Mouse (Mus musculus): ENCODE data around the gene Slc26a9.
"Not testable (repeated sequence)": the region's sequence is repeated elsewhere in the genome, so short reads cannot be mapped to it uniquely, and the experiment has no call there.

The Slc26a9 gene

GRCm38 (mm10) chr1:131765357-131766001, 21.7 kb downstream of the Slc26a9 start:
- DNase-seq (ENCODE audit: low read depth in 1 of 2, low spot score in 2 of 2), result peak in 1 of 2 experiments; percentile 75

GRCm38 (mm10) chr1:131769296-131769695, 25.5 kb downstream of the Slc26a9 start:
- DNase-seq (ENCODE audit: low read depth in 1 of 2, low spot score in 2 of 2), result no peak

GRCm38 (mm10) chr1:131770656-131771055, 26.8 kb downstream of the Slc26a9 start:
- DNase-seq (ENCODE audit: low read depth in 1 of 2, low spot score in 2 of 2), result no peak

DNA sequence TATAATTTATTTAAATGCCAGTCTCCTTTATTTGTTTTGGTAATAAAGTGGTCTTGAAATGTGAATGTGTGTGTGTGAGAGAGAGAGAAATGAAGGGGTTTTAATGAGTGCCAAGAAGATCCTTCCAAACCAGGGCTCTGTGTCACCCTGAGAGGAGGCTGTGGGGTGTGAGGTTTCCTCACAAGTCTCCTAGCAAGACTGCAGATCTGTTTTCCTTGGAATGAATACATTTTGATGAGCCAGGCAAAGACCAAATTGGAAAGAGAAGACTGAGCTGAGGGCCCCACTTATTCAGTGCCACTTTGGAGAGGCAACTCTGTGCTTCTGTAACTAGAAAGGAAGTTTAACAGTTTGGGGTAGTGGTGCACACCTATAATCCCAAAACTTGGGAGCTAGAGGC, 27.6 kb downstream of the Slc26a9 start:
- no peak for DNase-seq (ENCODE audit: low read depth in 1 of 2, low spot score in 2 of 2)

DNA sequence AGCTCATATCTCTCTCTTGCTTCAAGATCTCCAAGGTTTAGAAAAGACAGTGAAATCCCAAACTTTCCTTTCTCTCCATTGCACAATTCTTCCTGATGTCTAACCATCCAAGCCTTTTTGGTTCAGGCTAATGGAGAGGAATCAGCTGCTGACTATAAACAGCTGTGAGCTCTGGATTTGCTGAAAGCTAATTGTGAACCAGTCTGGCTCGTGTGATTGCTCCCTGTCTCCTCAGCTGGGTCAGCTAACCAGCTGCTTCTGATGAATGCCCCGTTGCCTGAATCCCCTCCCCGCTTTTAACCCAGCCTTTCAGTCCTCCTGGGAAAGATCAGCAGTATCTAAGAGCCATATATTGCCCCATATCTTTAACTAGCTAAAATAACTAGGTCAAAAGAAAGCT, 50.8 kb downstream of the Slc26a9 start:
- DNase-seq (ENCODE audit: low read depth in 1 of 2, low spot score in 2 of 2), result no peak

- no peak for DNase-seq (ENCODE audit: low read depth in 1 of 2, low spot score in 2 of 2)
These were observed 51.3 kb downstream of the Slc26a9 start for GRCm38 (mm10) chr1:131795171-131795570.

DNA sequence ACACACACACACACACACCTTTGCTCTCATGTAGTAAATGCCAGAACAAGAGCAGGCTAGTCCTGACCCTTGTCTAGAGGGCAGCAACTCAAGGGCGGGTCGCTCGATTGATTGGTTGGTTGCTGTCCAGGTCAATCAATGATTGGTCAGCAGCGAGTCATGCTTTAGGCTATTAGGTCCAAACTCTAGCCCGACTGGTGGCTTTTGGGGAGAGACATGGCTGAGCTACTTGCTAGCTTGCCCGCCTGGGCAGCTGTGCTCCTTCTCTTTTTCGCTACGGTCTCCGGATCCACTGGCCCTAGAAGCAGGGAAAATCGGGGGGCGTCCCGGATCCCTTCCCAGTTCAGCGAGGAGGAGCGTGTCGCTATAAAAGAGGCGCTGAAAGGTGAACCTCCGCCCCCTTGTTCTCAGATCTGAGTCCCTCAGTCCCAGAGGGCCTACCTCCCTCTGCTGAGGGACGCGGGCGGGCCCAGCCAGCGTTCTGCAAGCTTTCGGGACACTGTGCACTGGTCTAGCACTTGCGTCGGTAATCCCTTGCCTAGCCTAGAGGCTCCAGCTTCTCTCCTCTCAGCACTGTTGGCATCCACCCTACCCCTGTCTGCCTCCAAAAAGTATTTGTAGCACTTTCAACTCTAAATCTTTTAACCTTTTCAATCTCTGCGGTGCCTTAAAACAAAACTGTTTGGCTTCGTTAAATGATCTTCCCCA, 53.5 kb downstream of the Slc26a9 start, which contains the start of gene Pm20d1:
TSS of gene Pm20d1 (plus strand) at position 180 of the 708 bp plus-strand sequence.
- DNase-seq (ENCODE audit: low read depth in 1 of 2, low spot score in 2 of 2), result no peak

GRCm38 (mm10) chr1:131800001-131800400, 56.2 kb downstream of the Slc26a9 start:
- DNase-seq (ENCODE audit: low read depth in 1 of 2, low spot score in 2 of 2), result no peak

DNA sequence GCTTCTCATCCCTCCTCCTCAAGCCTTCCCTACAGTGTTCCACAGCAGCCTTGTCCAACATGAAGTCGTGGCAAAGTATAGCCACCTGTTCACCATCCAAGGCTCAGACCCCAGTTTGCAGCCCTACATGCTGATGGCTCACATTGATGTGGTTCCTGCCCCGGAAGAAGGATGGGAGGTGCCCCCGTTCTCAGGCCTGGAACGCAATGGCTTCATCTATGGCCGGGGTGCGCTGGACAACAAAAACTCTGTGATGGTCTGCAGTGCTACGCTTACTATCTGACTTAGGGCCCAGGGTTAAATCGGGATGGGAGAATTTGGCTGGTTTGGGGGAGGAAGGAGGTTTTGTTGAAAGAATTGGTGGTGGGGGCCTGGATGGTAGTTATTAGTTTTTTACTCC, 57.2 kb downstream of the Slc26a9 start:
- no peak for DNase-seq (ENCODE audit: low read depth in 1 of 2, low spot score in 2 of 2)

DNA sequence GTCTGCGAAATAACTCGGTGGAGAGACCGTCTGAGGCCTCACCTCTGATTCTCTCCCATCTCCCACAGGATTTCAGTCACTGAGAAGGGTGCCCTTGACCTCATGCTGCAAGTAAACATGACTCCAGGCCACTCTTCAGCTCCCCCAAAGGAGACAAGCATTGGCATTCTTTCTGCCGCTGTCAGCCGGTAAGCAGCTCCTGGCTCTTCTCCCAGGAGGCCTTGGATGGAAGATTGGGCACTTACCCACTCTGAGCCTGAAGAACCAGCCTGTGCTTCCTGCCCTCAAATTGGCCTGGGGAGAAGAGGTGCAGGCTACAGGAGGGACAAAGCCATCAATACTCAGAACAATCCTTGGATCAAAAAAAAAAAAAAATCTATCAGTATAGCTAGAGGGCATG, 58.8 kb downstream of the Slc26a9 start:
- no peak for DNase-seq (ENCODE audit: low read depth in 1 of 2, low spot score in 2 of 2)

GRCm38 (mm10) chr1:131804166-131804565, 60.3 kb downstream of the Slc26a9 start:
- DNase-seq (ENCODE audit: low read depth in 1 of 2, low spot score in 2 of 2), result no peak

- DNase-seq (ENCODE audit: low read depth in 1 of 2, low spot score in 2 of 2), result no peak
These were observed 65.2 kb downstream of the Slc26a9 start for GRCm38 (mm10) chr1:131808986-131809385.

DNA sequence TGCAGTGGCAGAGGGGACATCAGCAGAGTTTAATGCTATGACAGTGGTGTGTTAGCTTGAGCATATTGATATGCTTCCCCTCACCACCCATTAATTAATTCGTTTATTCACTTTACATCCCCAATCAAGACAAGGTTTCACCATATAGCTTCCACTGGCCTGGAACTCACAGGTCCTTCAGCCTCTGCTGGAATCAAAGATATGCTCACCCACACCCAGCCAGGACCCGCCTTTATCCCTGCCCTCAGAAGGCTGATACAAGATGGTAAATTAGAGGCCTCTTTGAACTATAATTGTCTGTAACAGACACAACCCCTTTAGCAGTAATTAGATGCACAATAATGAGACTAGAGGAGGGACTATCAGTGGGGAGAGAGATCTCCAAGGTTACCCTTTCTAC, 65.8 kb downstream of the Slc26a9 start:
- DNase-seq (ENCODE audit: low read depth in 1 of 2, low spot score in 2 of 2), result no peak

DNA sequence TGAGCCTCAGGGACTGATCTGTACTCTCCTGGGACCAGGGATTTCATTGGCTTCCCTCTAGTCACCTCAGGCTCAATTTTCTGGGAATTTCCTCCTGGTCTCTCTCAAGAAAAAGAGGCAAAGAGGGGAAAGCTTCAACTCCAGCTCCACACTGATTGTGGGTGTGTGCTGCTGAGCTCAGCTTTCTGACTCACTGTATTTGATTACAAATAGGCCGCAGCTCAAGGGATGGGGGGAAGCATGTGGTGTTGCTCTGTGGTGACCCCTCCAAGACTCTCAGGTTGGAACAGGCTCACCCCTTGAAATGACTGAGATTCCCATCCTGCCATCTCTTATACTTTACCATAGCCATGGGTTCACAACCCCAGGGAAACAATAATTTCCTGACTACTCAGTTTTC, 67.6 kb downstream of the Slc26a9 start:
- DNase-seq (ENCODE audit: low read depth in 1 of 2, low spot score in 2 of 2), result no peak

- no peak for DNase-seq (ENCODE audit: low read depth in 1 of 2, low spot score in 2 of 2)
These were observed 68.2 kb downstream of the Slc26a9 start for GRCm38 (mm10) chr1:131812006-131812405.

DNA sequence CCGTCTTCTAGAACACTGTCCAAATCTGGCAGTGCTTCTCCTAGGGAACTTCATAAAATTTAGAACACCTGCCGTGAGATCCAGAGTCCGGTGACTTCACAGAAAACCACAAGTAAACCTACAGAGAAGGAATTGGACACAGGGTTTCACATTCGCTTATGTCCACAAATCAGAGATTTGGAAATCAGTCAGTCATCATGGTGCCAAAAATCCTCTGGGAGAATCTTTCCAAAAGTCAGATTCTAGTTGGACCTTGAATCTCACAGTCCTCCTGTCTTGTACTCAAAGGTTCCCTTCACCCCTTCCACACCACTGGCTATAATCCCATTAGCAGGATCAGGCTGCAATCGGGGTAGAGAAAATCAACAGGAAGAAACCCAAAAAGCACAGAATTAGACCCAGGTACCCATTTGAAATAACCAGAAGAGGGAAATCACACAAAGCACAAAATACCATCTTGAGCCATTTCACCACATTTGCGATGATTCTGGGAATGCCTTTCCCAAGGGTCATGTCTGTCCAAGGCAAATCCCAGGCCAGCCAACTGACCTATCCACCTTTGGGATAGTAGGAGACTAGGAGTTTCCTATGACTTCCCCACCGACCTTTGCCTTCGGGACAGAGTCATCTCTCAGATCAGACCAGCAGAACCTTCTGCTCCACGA, 68.9 kb downstream of the Slc26a9 start:
- no peak for DNase-seq (ENCODE audit: low read depth in 1 of 2, low spot score in 2 of 2)

- no peak for DNase-seq (ENCODE audit: low read depth in 1 of 2, low spot score in 2 of 2)
These were observed 69.9 kb downstream of the Slc26a9 start for GRCm38 (mm10) chr1:131813731-131814130.

DNA sequence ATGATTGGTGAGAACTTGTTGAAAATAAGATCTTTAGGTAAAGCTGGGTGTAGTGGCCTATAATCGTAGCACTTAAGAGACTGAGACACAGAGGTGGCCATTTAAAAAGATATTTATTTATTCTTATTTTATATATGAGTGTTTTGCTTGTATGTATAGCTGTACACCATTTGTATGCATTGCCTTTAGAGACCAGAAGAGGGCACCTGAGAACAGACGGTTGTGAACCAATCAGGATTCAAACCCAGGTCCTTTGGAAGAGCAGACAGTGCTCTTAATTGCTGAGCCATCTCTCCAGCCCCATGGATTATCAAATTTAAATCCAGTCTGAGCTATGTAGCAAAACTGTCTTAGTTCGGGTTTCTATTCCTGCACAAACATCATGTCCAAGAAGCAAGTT, 70.4 kb downstream of the Slc26a9 start:
- no peak for DNase-seq (ENCODE audit: low read depth in 1 of 2, low spot score in 2 of 2)

GRCm38 (mm10) chr1:131816886-131817285, 73.1 kb downstream of the Slc26a9 start:
- no peak for DNase-seq (ENCODE audit: low read depth in 1 of 2, low spot score in 2 of 2)

DNA sequence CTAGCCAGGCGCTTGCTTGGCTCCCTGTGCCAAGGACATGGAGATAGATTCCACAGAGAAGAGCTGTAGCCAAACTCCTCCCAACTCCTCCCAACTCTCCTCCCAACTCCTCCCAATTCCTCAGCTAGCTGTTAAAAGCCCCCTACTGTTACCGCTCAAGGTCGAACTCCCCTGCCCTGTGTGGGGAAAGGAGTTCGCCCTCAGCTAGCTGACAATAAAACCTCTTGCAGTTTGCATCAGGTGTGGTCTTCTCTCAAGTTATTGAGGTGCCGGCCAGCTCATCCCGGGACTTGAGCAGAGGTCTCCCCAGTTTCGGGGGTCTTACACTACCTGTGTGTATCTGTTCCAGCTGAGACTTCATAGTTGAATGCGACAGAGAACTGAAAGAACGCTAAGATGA, 76.5 kb downstream of the Slc26a9 start:
- DNase-seq (ENCODE audit: low read depth in 1 of 2, low spot score in 2 of 2), result not testable (repeated sequence)

GRCm38 (mm10) chr1:131820887-131821328, 77.1 kb downstream of the Slc26a9 start:
- DNase-seq (ENCODE audit: low read depth in 1 of 2, low spot score in 2 of 2), result no peak

All from monocyte, adult 2 months (primary cell).